Mouse (Mus musculus) limb, embryonic 13.5 days (tissue): Measurements from ENCODE around the gene Stard7. TPM values are rescaled to one million over a fixed set of nuclear protein-coding genes. Genes with fewer than 3 reads are reported as not detected.

Experiments
- ATAC-seq: fragments of 200-750 bp; cut with Nextera tagmentation; 2 replicates; pipeline ENCODE4 v1.8.0; 2017; ENCODE audit warnings: low read depth, moderate number of reproducible peaks, moderate TSS enrichment; ENCODE audit not compliant: low FRiP score
- H3K27ac ChIP-seq: fragments of 300-500 bp; sonication (generic); 2 replicates; pipeline ENCODE4 v1.5.1; 2015; ENCODE audit warnings: inconsistent platforms, mild to moderate bottlenecking, moderate library complexity
- H3K27me3 ChIP-seq: fragments of 300-500 bp; sonication (generic); 2 replicates; pipeline ENCODE4 v1.6.1; 2015; ENCODE audit warnings: mild to moderate bottlenecking, inconsistent platforms
- H3K36me3 ChIP-seq: fragments of 300-500 bp; sonication (generic); 2 replicates; pipeline ENCODE4 v1.6.1; 2015; ENCODE audit warnings: inconsistent platforms, mild to moderate bottlenecking, moderate library complexity
- H3K4me1 ChIP-seq: fragments of 300-500 bp; sonication (generic); 2 replicates; pipeline ENCODE4 v1.6.1; 2015; ENCODE audit warnings: inconsistent platforms
- H3K4me2 ChIP-seq: fragments of 300-500 bp; sonication (generic); replicated peaks from 2 replicates; pipeline ENCODE4 v1.6.1; 2015; ENCODE audit warnings: inconsistent platforms, mild to moderate bottlenecking, moderate library complexity
- H3K4me3 ChIP-seq: fragments of 300-500 bp; sonication (generic); 2 replicates; pipeline ENCODE4 v1.5.1; 2015; ENCODE audit warnings: moderate library complexity, mild to moderate bottlenecking, inconsistent platforms
- H3K9ac ChIP-seq: fragments of 300-500 bp; sonication (generic); 2 replicates; pipeline ENCODE4 v1.6.1; 2015; ENCODE audit warnings: mild to moderate bottlenecking, inconsistent platforms
- H3K9me3 ChIP-seq: fragments of 300-500 bp; sonication (generic); 2 replicates; pipeline ENCODE4 v1.6.1; 2016; ENCODE audit warnings: inconsistent platforms
- WGBS: fragments of 180-500 bp; shearing (Covaris S2); methylation state at CpG from one replicate; pipeline ENCODE4 v1.1.7; 2015; 5-methylcytosine and 5-hydroxymethylcytosine counted together
- polyA plus RNA-seq: library from polyadenylated mRNA; unstranded; fragments of >200 nt; fragmentation: Nextera tagmentation; extraction: Ambion mirVana; gene quantifications from 2 replicates; pipeline ENCODE4 v1.2.1, GENCODE M21; 2015

Stard7 gene
- polyA plus RNA-seq, 1 experiment from 2014 or later, result 63.8 TPM

DNA sequence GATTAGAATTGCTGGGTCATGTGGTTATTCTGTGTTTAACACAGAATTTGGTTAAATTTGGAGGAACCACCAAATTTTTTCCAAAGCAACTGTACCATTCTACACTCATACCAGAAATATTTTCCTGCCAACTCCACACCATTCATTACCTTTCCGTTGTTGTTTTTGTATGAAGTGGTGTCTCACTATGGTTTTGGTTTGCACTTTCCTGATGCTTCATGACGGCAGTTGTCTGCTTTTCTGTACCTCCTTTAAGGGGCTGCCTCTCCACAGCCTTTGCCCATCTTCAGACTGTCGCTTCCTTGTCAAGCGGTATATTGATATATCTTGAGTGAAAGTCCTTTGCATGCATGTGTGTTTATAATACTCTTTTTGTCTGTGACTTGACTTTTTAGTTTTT lies 42.8 kb downstream of the Stard7 start:
- no peaks in the 10 kb centered on the region for H3K4me1 ChIP-seq
- WGBS, result 89% methylated on average over 4 of the region's 4 CpGs
- no peaks in the 10 kb centered on the region for H3K27me3 ChIP-seq
- no peak overlapping the region for H3K27ac ChIP-seq
- no peaks in the 10 kb centered on the region for H3K9me3 ChIP-seq
- H3K36me3 ChIP-seq, result no peaks in the 10 kb centered on the region
- H3K4me3 ChIP-seq, result no peak overlapping the region
- ATAC-seq, result no peak
- no peak overlapping the region for H3K4me2 ChIP-seq
- H3K9ac ChIP-seq, result no peak overlapping the region

DNA sequence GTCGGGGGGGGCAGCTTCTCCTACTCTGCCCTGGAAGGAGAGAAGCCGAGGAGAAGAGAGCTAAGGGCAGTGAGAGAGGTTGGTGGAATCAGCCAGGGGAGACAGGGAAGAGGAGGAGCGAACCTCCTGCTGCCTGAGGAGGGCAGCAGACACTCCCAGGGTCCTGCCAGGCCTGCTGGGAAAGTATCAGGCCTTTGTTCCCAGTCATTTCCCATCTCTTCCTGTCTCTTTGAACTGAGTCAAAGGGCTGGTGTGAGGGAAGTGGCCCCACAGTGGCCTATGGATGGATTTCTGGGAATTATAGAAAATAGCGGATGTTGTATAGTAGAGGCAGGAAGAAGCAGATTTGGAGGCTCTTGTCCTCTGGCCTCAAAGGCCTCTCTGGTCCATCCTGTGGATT lies 43.9 kb downstream of the Stard7 start:
- Histone ChIP-seq H3K9me3 (no peaks in the 10 kb centered on the region), H3K4me3 (no peak overlapping the region), H3K9ac (no peak overlapping the region), H3K4me2 (no peak overlapping the region), H3K4me1 (no peaks in the 10 kb centered on the region), H3K27ac (no peak overlapping the region), H3K36me3 (no peaks in the 10 kb centered on the region), H3K27me3 (no peaks in the 10 kb centered on the region)
- 59% methylated on average over 4 of the region's 4 CpGs for WGBS
- ATAC-seq, result no peak

DNA sequence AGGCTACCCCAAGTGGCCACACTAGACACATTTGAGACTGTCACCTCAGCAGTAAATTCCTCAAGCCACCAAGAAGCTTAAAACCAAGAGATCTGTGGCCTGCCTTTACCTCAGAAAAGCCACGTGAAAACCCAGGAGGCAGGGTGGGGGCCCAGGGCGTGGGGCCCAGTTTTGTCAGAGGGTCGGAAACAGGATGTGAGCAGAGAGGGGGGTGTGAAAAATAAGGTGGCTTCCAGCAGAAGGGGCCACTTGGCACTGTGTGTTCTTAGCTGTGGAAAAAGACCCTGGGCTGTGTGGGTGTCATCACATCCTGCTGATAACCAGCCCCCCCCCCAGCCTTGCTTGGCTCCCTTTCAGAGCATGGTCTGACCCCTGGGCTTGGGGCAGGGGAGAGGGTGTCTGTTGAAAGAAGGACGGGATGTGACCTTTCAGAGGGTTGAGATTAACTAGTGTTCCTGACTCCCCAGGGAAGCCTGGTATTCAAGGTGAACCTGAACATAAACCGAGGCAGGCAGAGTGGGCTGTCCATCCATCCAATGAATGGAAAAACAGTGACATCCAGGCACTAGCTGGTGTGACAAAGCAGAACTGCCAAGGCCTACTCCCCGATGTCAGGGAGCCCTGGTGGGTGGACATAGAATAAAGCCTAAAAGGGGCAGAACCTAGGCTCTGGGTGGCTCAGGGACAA lies 44.6 kb downstream of the Stard7 start:
- Histone ChIP-seq H3K36me3 (no peaks in the 10 kb centered on the region), H3K27ac (no peak overlapping the region), H3K4me2 (no peak overlapping the region), H3K9me3 (no peaks in the 10 kb centered on the region), H3K4me1 (no peaks in the 10 kb centered on the region), H3K4me3 (no peak overlapping the region), H3K9ac (no peak overlapping the region), H3K27me3 (no peaks in the 10 kb centered on the region)
- ATAC-seq, result no peak
- 75% methylated on average over 6 of the region's 6 CpGs for WGBS

DNA sequence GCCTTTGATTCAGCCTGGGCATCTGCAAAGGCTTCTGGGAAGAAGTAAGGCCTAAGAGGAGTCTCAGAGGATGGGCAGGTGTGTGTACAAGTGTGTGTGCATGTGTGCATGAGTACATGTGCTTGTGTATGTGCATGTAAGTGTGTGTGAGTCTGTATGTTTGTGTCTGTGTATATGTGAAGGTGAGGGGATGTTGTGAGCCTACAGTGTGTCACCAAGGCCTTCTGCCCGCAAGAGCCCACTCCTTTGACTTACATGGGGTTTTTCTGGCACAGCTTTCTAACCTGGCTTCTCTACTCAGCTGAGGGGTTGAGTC lies 45.1 kb downstream of the Stard7 start:
- Histone ChIP-seq H3K4me3 (no peak overlapping the region), H3K27ac (no peak overlapping the region), H3K27me3 (no peaks in the 10 kb centered on the region), H3K4me2 (no peak overlapping the region), H3K36me3 (no peaks in the 10 kb centered on the region), H3K4me1 (no peaks in the 10 kb centered on the region), H3K9ac (no peak overlapping the region), H3K9me3 (no peaks in the 10 kb centered on the region)
- 100% methylated on average over 1 of the region's 1 CpGs for WGBS
- ATAC-seq, result no peak

DNA sequence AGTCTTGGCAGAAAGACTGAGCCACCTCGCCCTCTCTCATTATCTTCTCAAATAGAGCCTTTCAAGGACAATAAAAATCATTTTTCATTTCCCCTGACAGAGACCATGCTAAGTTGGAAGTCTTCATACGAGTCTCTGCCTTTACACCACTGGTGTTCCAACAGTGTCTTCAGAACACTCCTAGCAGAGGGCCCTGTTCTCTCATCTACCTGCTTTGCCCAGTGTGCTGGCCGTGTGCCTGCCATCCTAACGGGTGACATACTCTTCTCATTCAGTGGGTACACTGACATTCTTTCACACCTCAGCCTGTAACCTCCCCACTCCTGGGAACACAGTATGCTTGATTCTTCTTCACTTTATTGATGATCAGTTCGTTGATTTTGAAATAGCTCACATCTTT lies 46.4 kb downstream of the Stard7 start:
- no peak overlapping the region for H3K4me2 ChIP-seq
- H3K4me3 ChIP-seq, result no peak overlapping the region
- no peaks in the 10 kb centered on the region for H3K9me3 ChIP-seq
- no peak for ATAC-seq
- 81% methylated on average over 5 of the region's 5 CpGs for WGBS
- H3K36me3 ChIP-seq, result no peaks in the 10 kb centered on the region
- H3K4me1 ChIP-seq, result no peaks in the 10 kb centered on the region
- no peaks in the 10 kb centered on the region for H3K27me3 ChIP-seq
- H3K27ac ChIP-seq, result no peak overlapping the region
- H3K9ac ChIP-seq, result no peak overlapping the region

DNA sequence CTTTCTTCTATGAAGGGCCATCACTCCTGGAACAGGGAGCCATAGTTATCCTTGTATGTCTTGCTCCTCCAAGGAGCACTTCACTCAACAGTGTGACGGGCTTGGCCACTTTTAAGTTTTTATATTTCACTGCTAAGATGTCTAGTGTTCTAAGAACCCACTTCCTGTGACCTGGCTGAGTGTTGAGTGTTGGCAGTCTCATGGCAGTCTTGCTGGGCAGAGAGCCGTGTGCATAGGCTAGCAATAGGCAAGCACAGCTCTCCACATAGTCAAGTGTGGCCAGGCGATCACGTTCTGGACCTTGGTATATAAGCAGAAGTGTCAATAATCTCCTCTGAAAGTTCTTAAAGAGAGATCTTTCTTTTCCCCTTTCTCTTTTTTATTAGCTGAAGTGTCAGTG lies 48.1 kb downstream of the Stard7 start:
- H3K9me3 ChIP-seq, result no peaks in the 10 kb centered on the region
- H3K4me3 ChIP-seq, result no peak overlapping the region
- no peak for ATAC-seq
- H3K4me2 ChIP-seq, result no peak overlapping the region
- WGBS, result 83% methylated on average over 4 of the region's 4 CpGs
- H3K27ac ChIP-seq, result no peak overlapping the region
- no peak overlapping the region for H3K9ac ChIP-seq
- H3K27me3 ChIP-seq, result no peaks in the 10 kb centered on the region
- 0 out of 2 replicates have a peak, but pooled peaks cover under 1% of the 10 kb centered on the region for H3K4me1 ChIP-seq
- no peaks in the 10 kb centered on the region for H3K36me3 ChIP-seq

DNA sequence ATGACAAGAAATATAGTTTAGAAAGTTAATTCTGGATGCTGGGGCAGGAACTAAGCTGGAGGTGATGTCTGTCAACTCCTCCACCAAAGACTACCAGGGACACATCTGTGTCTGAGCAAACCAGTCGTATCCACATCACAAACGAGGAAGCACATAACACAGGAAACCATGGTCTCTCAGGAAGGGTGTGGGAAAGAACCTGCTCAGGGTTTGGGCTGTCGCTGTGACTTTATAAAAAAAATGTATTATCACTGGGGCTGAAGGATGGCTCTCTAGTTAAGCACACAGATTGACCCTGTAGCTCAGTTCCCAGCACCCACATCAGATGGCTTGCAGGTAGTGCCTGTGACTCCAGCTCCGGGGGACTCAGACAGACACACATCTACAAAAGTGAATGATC lies 49.1 kb downstream of the Stard7 start:
- Histone ChIP-seq H3K4me2 (no peak overlapping the region), H3K27ac (no peak overlapping the region), H3K4me3 (no peak overlapping the region), H3K9ac (no peak overlapping the region), H3K4me1 (0 out of 2 replicates have a peak, but pooled peaks cover 3% of the 10 kb centered on the region), H3K36me3 (no peaks in the 10 kb centered on the region), H3K27me3 (no peaks in the 10 kb centered on the region), H3K9me3 (no peaks in the 10 kb centered on the region)
- WGBS, result 71% methylated on average over 4 of the region's 4 CpGs
- ATAC-seq, result no peak

DNA sequence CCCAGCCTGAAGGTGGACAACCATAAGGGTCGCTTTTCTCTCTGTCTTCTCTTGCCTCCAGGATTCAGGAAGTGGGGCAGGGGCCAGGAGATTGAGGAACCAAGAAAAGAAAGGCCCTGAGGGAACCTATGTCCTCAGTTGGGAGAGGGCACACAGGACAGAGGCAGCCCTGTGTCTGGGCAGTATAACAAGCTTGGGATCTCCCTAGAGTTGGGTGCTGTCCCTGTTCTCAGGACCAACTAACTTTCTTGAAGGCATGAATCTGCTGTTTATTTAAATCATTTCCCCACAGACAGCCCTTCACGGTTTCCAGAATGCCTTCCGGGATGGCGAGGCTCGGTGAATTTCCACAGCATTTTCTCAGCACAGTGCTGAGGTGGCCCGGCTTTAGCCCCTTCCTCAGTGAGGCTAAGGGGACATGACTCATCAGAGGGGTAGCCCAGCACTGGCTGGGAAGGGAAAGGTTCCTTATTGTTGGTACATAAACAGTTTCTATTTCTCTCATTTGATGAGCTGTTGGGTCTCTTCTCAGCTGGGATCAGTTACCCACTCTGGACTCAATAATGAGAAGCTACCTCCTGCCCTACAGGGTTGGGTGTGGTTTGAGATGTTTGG lies 52.8 kb downstream of the Stard7 start:
- Histone ChIP-seq H3K4me1 (0 out of 2 replicates have a peak, but pooled peaks cover 3% of the 10 kb centered on the region), H3K9me3 (no peaks in the 10 kb centered on the region), H3K4me3 (no peak overlapping the region), H3K9ac (no peak overlapping the region), H3K36me3 (no peaks in the 10 kb centered on the region), H3K4me2 (no peak overlapping the region), H3K27me3 (no peaks in the 10 kb centered on the region), H3K27ac (no peak overlapping the region)
- 74% methylated on average over 6 of the region's 6 CpGs for WGBS
- ATAC-seq, result no peak

DNA sequence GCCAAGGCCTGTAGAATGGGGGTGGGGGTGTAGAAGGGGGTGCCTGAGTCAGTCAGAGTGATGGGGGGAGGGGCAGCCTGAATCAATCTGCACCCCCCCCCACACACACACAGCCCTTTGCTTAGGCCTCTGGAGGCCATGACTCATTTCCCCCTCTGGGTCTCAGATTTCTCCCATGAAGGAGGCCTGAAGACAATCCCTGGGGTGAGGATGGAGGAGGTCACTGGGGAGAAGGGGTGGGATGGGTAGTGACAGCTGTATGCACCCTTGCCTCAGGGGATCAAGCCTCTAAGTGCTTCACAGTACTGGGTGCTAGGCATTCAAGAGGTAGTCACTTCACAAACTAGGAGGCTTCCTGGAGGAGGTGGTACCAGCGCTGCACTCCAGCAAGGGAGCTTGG lies 53.6 kb downstream of the Stard7 start:
- Histone ChIP-seq H3K4me3 (no peak overlapping the region), H3K9ac (no peak overlapping the region), H3K9me3 (no peaks in the 10 kb centered on the region), H3K27me3 (no peaks in the 10 kb centered on the region), H3K27ac (no peak overlapping the region), H3K4me2 (no peak overlapping the region), H3K36me3 (no peaks in the 10 kb centered on the region), H3K4me1 (0 out of 2 replicates have a peak, but pooled peaks cover 3% of the 10 kb centered on the region)
- WGBS, result 65% methylated on average over 1 of the region's 1 CpGs
- no peak for ATAC-seq

DNA sequence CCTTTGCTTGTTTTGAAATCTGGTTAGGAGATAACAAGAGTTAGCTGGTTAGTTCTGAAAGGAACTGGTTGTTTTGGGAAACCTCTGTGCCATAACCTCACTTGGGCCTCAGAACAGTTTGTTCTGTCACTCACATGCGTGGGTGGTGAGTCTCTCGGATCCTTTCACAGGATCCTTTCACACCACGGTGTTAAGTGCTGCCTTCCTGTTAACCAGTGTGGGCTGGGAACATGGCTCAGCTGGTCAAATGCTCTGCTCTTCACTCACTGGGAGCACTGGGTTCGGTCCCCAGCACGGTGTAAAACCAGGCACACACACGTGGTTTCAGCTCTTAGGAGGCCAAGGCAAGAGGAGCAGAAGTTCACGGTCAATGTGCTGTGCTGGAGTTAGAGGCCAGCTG lies 54.4 kb downstream of the Stard7 start:
- ATAC-seq, result no peak
- no peak overlapping the region for H3K9ac ChIP-seq
- 49% methylated on average over 7 of the region's 7 CpGs for WGBS
- H3K4me1 ChIP-seq, result 0 out of 2 replicates have a peak, but pooled peaks cover 3% of the 10 kb centered on the region
- H3K9me3 ChIP-seq, result no peaks in the 10 kb centered on the region
- no peak overlapping the region for H3K4me2 ChIP-seq
- no peaks in the 10 kb centered on the region for H3K36me3 ChIP-seq
- no peak overlapping the region for H3K4me3 ChIP-seq
- no peaks in the 10 kb centered on the region for H3K27me3 ChIP-seq
- H3K27ac ChIP-seq, result no peak overlapping the region

DNA sequence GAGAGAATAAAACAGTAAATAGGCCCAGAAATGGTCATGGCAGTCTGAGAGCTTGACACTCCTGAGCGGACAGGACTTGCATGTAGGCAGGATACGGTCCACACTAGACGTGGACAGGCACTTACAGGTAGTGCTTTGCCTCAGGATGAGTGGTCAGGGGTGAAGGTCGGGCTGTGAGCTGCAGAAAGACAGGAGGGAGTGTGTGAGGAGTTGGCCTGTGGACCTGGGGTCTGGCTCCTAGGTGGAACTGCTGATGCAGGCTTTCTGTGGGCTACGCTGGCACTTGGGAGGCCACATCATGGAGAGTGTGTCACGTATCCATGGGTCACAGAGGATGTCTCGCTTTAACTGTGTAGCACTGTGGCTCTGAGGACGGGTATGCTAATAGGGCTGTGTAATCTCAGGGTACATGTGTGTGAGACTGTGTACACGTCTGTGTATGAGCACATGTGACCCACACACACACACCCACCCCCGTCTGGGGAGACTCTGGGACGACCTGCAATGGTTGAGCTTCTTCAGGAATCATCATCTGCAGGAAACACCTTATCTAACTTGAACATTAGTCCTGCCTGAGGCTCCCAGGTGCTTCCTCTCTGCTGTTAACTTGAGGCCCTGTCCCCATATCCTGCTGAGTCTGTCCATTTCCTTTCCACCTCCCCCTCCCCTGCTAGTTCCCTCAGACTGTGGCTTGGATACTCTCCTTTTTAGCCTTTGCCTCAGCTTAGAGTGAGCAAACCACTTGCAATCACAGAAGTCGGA lies 58.3 kb downstream of the Stard7 start:
- Histone ChIP-seq H3K9me3 (no peaks in the 10 kb centered on the region), H3K27ac (no peak overlapping the region), H3K4me1 (0 out of 2 replicates have a peak, but pooled peaks cover 1% of the 10 kb centered on the region), H3K36me3 (no peaks in the 10 kb centered on the region), H3K9ac (no peak overlapping the region), H3K27me3 (no peaks in the 10 kb centered on the region), H3K4me2 (no peak overlapping the region), H3K4me3 (no peak overlapping the region)
- no peak for ATAC-seq
- WGBS, result 66% methylated on average over 12 of the region's 12 CpGs

DNA sequence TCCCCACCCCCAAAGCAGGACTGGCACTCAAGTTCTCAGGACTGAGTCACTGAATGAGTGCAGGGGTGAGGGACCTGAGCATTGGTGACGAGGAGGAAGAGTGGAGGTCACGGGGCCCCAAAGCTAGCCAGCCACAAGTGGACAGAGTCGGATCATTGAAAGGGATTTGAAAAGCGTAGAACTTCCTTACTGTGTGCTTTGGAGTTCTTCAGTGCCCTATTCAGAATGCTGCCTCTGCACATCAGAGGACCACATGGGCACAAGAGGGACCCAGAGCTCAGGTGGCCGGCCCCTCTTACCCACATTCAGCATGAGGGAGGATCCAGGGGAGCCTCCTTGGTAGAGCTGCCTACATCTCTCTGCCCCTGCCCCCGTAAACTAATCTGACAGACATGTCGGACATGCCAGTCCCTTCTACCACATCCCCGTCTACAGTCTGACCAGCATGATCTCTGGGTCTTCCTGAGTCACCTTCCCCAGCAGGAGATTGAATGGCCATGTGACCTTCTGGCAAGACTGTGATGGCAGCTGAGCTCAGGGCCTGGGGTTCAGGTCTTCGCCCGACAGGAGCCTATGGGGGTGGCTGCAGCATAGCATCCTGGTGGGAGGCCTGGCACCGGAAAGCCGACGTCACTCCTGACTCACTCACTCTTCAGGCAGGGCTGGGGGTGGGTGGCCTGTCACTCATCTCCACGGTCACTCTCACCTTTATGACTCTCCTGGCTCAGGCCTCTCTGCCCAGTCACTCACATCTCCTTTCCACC lies 63.0 kb downstream of the Stard7 start:
- H3K4me3 ChIP-seq, result no peak overlapping the region
- no peaks in the 10 kb centered on the region for H3K9me3 ChIP-seq
- peaks cover 38% of the 10 kb centered on the region for H3K27me3 ChIP-seq
- H3K36me3 ChIP-seq, result no peaks in the 10 kb centered on the region
- ATAC-seq, result no peak
- no peak overlapping the region for H3K27ac ChIP-seq
- WGBS, result 84% methylated on average over 14 of the region's 14 CpGs
- H3K4me2 ChIP-seq, result no peak overlapping the region
- H3K9ac ChIP-seq, result no peak overlapping the region
- peaks cover 10% of the 10 kb centered on the region for H3K4me1 ChIP-seq
